Mouse (Mus musculus) olfactory bulb, adult 2 months (tissue): ENCODE data around the gene Eps8. TPM values are rescaled to one million over a fixed set of nuclear protein-coding genes. Genes with fewer than 3 reads are reported as not detected.

ENCODE experiments used
- H3K27ac ChIP-seq: fragments of 200-500 bp; 2 replicates; pipeline ENCODE4 v1.5.1; 2012; ENCODE audit warnings: low read depth, low read length; ENCODE audit not compliant: insufficient read depth
- H3K4me1 ChIP-seq: fragments of 200-500 bp; 2 replicates; pipeline ENCODE4 v1.6.1; 2012; ENCODE audit warnings: low read length; ENCODE audit not compliant: control insufficient read depth, insufficient read depth
- H3K4me3 ChIP-seq: fragments of 200-500 bp; 2 replicates; pipeline ENCODE4 v1.5.1; 2012; ENCODE audit warnings: mild to moderate bottlenecking, low read depth, low read length, moderate library complexity; ENCODE audit not compliant: insufficient read depth
- CTCF ChIP-seq: fragments of 200-500 bp; IDR thresholded peaks from 2 replicates; pipeline ENCODE4 v1.5.1; 2012; ENCODE audit warnings: low read depth, mild to moderate bottlenecking, low read length, moderate library complexity; ENCODE audit not compliant: insufficient read depth
- POLR2A ChIP-seq: fragments of 200-500 bp; IDR thresholded peaks from 2 replicates; pipeline ENCODE4 v1.6.1; 2012; ENCODE audit warnings: mild to moderate bottlenecking, low read depth, low read length, moderate library complexity; ENCODE audit not compliant: insufficient read depth
- WGBS: fragments of 180-500 bp; shearing (Covaris S2); methylation state at CpG from one replicate; pipeline ENCODE4 v1.1.7; 2018; 5-methylcytosine and 5-hydroxymethylcytosine counted together
- polyA plus RNA-seq: library from polyadenylated mRNA; stranded (reverse); fragments of >200 nt; gene quantifications from 2 replicates; pipeline ENCODE4 v1.2.4, GENCODE M21; 2012; ENCODE audit warnings: low replicate concordance; ENCODE audit not compliant: missing spikeins, insufficient read depth, insufficient read length

Gene Eps8
- polyA plus RNA-seq, 1 experiment, result not detected

GRCm38 (mm10) chr6:137587866-137588265 is 66.8 kb downstream of the Eps8 start:
- WGBS, result 91% methylated on average over 6 of the region's 6 CpGs
- Histone ChIP-seq H3K27ac (no peak overlapping the region), H3K4me3 (no peak overlapping the region), H3K4me1 (0 out of 2 replicates have a peak, but pooled peaks cover 2% of the 10 kb centered on the region)
- TF ChIP-seq CTCF, result no peak

- TF ChIP-seq CTCF, result no peak
- no peak for TF ChIP-seq POLR2A
- Histone ChIP-seq H3K4me3 (no peak overlapping the region), H3K27ac (no peak overlapping the region), H3K4me1 (peaks cover 13% of the 10 kb centered on the region)
- WGBS, result 72% methylated on average over 4 of the region's 4 CpGs
Measured at GRCm38 (mm10) chr6:137585229-137585628, 69.4 kb downstream of the Eps8 start.

GRCm38 (mm10) chr6:137583056-137583455 is 71.6 kb downstream of the Eps8 start:
- Histone ChIP-seq H3K27ac (no peak overlapping the region), H3K4me1 (peaks cover 14% of the 10 kb centered on the region), H3K4me3 (no peak overlapping the region)
- 92% methylated on average over 5 of the region's 5 CpGs for WGBS
- no peak for TF ChIP-seq CTCF
- no peak for TF ChIP-seq POLR2A

GRCm38 (mm10) chr6:137582207-137582889 is 72.3 kb downstream of the Eps8 start:
- H3K4me1 ChIP-seq, result peaks cover 14% of the 10 kb centered on the region
- WGBS, result 65% methylated on average over 19 of the region's 19 CpGs
- no peak overlapping the region for H3K4me3 ChIP-seq
- TF ChIP-seq CTCF (no peak), POLR2A (no peak)
- H3K27ac ChIP-seq, result no peak overlapping the region

DNA sequence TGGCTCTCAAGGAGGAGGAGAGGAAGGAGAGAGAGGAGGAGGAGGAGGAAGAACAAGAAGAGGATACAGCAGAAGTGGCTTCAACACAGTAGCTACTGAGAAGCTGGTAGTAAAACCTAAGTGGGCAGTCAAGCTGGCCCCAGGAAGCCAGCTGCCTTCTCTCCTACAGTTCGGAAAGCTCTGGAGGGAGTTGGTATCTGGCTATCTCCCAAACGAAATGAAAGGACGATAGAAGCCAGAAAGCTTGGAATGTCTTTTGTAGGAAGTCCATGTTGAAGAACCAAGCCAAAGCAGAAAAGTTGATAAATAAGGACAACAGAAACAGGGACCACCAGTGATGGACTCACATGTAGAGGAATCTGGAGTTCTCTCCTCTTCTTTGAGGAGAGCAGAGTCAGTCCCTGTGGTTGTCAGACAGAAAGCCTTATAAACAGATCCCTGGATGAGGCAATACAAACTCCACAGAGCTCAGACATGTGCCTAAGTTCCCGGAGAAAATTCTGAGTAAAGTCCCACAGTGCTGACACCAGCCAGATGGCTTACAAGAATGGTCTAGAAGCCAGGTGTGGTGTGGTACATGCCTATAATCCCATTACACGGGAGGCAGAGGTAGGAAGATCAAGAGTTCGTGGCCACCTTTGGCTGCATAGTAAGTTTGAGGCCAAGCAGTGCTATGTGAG is 73.2 kb downstream of the Eps8 start:
- no peak overlapping the region for H3K4me3 ChIP-seq
- peaks cover 14% of the 10 kb centered on the region for H3K4me1 ChIP-seq
- TF ChIP-seq POLR2A (no peak), CTCF (no peak)
- peak overlapping the region; percentile 70 for H3K27ac ChIP-seq
- 69% methylated on average over 6 of the region's 6 CpGs for WGBS

- Histone ChIP-seq H3K4me3 (no peak overlapping the region), H3K27ac (peak overlapping the region; percentile 76), H3K4me1 (peaks cover 14% of the 10 kb centered on the region)
- whole genome bisulfite sequencing, result 43% methylated on average over 5 of the region's 5 CpGs
- TF ChIP-seq POLR2A, result no peak
- no peak for TF ChIP-seq CTCF
Measured at GRCm38 (mm10) chr6:137580503-137580902, 74.2 kb downstream of the Eps8 start.

- no peak for TF ChIP-seq CTCF
- no peak for TF ChIP-seq POLR2A
- H3K4me1 ChIP-seq, result peaks cover 16% of the 10 kb centered on the region
- WGBS, result 81% methylated on average over 12 of the region's 12 CpGs
- H3K27ac ChIP-seq, result no peak overlapping the region
- no peak overlapping the region for H3K4me3 ChIP-seq
Measured at GRCm38 (mm10) chr6:137576670-137577371, 77.9 kb downstream of the Eps8 start.

DNA sequence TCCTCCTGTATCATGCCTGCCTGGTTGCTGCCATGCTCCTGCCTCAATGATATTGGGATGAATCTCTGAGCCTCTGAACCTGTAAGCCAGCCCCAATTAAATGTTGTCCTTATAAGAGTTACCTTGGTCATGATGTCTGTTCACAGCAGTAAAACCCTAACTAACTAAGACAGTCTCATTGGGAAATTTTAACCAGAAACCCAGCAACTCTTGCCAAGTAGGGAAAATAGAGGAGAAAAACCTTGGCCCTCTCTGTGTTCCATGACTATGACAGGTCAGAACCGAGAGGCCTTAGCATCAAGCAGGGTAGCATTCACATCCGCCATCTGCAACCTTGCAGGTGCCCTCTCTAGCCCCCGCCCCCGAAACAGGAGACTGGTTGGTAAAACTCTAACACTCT is 78.6 kb downstream of the Eps8 start:
- TF ChIP-seq CTCF, result no peak
- no peak for TF ChIP-seq POLR2A
- H3K4me3 ChIP-seq, result no peak overlapping the region
- WGBS, result 93% methylated on average over 4 of the region's 4 CpGs
- H3K27ac ChIP-seq, result no peak overlapping the region
- H3K4me1 ChIP-seq, result peaks cover 14% of the 10 kb centered on the region

- 41% methylated on average over 7 of the region's 7 CpGs for WGBS
- Histone ChIP-seq H3K4me3 (no peak overlapping the region), H3K27ac (no peak overlapping the region), H3K4me1 (peaks cover 9% of the 10 kb centered on the region)
- TF ChIP-seq POLR2A, result no peak
- TF ChIP-seq CTCF, result no peak
Measured at GRCm38 (mm10) chr6:137573897-137574296, 80.8 kb downstream of the Eps8 start.
